ENCODE assay signal across 8 mouse cellular contexts in the genomic region with DNA sequence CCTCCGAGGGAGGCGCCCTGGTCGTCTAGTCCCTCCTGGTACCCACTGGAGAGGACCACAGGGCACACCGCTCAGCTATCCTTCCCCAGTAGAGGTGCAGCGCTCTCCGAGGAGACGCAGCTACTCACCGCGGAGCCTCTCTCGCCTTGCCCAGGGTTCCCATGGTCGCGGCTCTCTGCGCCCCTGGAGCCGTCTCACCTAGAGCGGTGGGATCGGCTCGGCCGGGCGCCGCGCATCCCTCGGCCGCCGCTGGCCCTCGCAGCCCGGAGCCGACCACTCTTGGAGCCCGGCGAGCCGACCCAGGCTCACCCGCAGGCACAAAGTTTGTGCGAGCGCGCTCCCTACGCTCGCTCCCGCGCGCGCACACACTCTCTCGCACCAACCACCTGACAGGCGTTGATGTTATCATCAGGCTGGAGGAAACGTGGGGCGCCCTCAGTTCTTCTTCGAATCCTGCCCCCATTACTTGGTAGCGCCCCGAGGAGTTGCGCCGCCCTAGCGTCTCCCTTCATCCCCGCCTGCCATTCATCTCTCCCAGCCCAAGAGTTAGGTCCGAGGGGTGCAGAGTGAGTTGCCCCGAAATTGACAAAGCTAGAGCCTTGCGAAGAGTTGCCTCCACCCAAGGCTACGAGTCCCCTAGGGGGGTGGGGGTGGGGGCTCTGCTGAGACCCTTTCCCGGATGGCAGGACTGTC. TPM values are rescaled to one million over a fixed set of nuclear protein-coding genes. Genes with fewer than 3 reads are reported as not detected.
DNase-seq lines count a peak whose midpoint lies in the region; ATAC-seq and TF ChIP-seq lines count a peak whose summit lies in the region.

Gene Rasgrp1, minus strand, starts transcription at position 455 of the 693 bp plus-strand sequence.

- H3K4me1 ChIP-seq in E14TG2a.4 (replicated peaks; ENCODE audit: low read depth, low read length) = peaks cover 29% of the 10 kb centered on the region
- H3K4me1 ChIP-seq in bone marrow macrophage, adult 2 months (ENCODE audit: control insufficient read depth, insufficient read depth, low read length) = 0 out of 2 replicates have a peak, but pooled peaks cover 2% of the 10 kb centered on the region
- peaks cover 6% of the 10 kb centered on the region for H3K4me1 ChIP-seq in intestine, embryonic 14.5 days (replicated peaks; ENCODE audit: control insufficient read depth, insufficient read depth, low read length)

- peak within 1 kb of the TSS; percentile 27; the same call in 1 of the 2 replicates for H3K9ac ChIP-seq in intestine, embryonic 14.5 days (ENCODE audit: low read length)

- no peak within 1 kb of the TSS for H3K27ac ChIP-seq in bone marrow macrophage, adult 2 months (ENCODE audit: insufficient read depth, low read depth, low read length)
- no peak within 1 kb of the TSS for H3K27ac ChIP-seq in intestine, embryonic 14.5 days (ENCODE audit: low read depth)

- DNase-seq in frontal cortex, postnatal 14 days (ENCODE audit: low spot score in 2 of 2) = peak; percentile 46 to 54
- no peak for DNase-seq in intestine, embryonic 14.5 days (ENCODE audit: low spot score)
- DNase-seq in left cerebral cortex, postnatal 4 days = peak; percentile 27
- peak; percentile 42 for DNase-seq in right cerebral cortex, postnatal 4 days
- no peak for DNase-seq in MN1 (ENCODE audit: low spot score)

- peak within 1 kb of the TSS; percentile 88 for H3K4me3 ChIP-seq in E14TG2a.4 (replicated peaks; ENCODE audit: low read length)
- peak within 1 kb of the TSS; percentile 45 for H3K4me3 ChIP-seq in bone marrow macrophage, adult 2 months (ENCODE audit: insufficient read depth, low read length)
- H3K4me3 ChIP-seq in intestine, embryonic 14.5 days (ENCODE audit: low read depth, low read length) = peak within 1 kb of the TSS; percentile 49

- H3K9me3 ChIP-seq in E14TG2a.4 (ENCODE audit: low read length) = no peaks in the 10 kb centered on the region
- H3K9me3 ChIP-seq in intestine, embryonic 14.5 days (ENCODE audit: control insufficient read depth, low read length) = no peaks in the 10 kb centered on the region

- intact Hi-C loops in left cerebral cortex, postnatal 4 days (cut with DNase I) = loop anchor here (10.0 kb wide), 1 partner anchor 72 kb away; no protein-coding TSS in a partner anchor

- peak; percentile 64 for ATAC-seq in intestine, embryonic 14.5 days (replicated peaks; ENCODE audit: low FRiP score, low TSS enrichment, low read depth)
- peak; percentile 34 for ATAC-seq in megakaryocyte progenitor cell, adult 5-6 weeks (replicated peaks; ENCODE audit: poor library complexity)

- no peak for TF ChIP-seq CTCF in E14TG2a.4 (conservative IDR thresholded peaks at IDR 0.05; ENCODE audit: low read length)
- TF ChIP-seq CTCF in bone marrow macrophage, adult 2 months (IDR thresholded peaks at IDR 0.05; ENCODE audit: low read depth, low read length) = no peak

- no peak for TF ChIP-seq POLR2A in bone marrow macrophage, adult 2 months (IDR thresholded peaks at IDR 0.05; ENCODE audit: borderline replicate concordance, low read depth, low read length)

- peaks cover 57% of the 10 kb centered on the region for H3K27me3 ChIP-seq in E14TG2a.4 (ENCODE audit: insufficient read depth, low read length)
- peaks cover 33% of the 10 kb centered on the region for H3K27me3 ChIP-seq in intestine, embryonic 14.5 days (replicated peaks; ENCODE audit: control insufficient read depth, insufficient read depth, low read length)

- H3K36me3 ChIP-seq in E14TG2a.4 (ENCODE audit: insufficient read depth, low read length) = no peaks in the 10 kb centered on the region
- no peaks in the 10 kb centered on the region for H3K36me3 ChIP-seq in intestine, embryonic 14.5 days (ENCODE audit: control insufficient read depth, insufficient read depth, low read length)

- H3K4me2 ChIP-seq in intestine, embryonic 14.5 days (ENCODE audit: low read length) = peak within 1 kb of the TSS; percentile 97

- WGBS in intestine, embryonic 14.5 days = 2% methylated on average over 50 of the region's 56 CpGs

RNA-seq across cellular contexts. Expression of gene Rasgrp1, which starts in this region (rescaled TPM):
- 0.16 and 0.35 TPM in 2 replicates for polyA plus RNA-seq in bone marrow macrophage, adult 2 months (2012; ENCODE audit: insufficient read depth, insufficient read length, missing spikeins)
- 0.61 and 0.69 TPM in 2 replicates for polyA plus RNA-seq in intestine, embryonic 14.5 days (2014; fragmentation: Nextera tagmentation; extraction: Ambion mirVana)
- 10 to 100 TPM; 30.3 to 35.2 TPM for total RNA-seq in left cerebral cortex, postnatal 4 days (2021)
- 0.07 TPM in 1 of 2 replicates, not detected in the other for total RNA-seq in megakaryocyte progenitor cell, adult 5-6 weeks (2015)
- not detected in 2 replicates for total RNA-seq in megakaryocyte progenitor cell, adult 5-6 weeks (2017)

Comparison
In these comparisons a context has a peak if more than half of its experiments do, and no peak if none do; other contexts are left out.
1. RNA of gene Rasgrp1 (total RNA-seq): 30.3 to 35.2 TPM in left cerebral cortex, postnatal 4 days; 0.07 TPM in megakaryocyte progenitor cell, adult 5-6 weeks; every median in the first group is over 10 times any median in the second.
2. Peak in ATAC-seq, H3K4me3 ChIP-seq, H3K9ac ChIP-seq and H3K4me2 ChIP-seq in intestine, embryonic 14.5 days; RNA of the gene not detected or under 1 TPM.
3. Peak in ATAC-seq in megakaryocyte progenitor cell, adult 5-6 weeks; RNA of the gene not detected or under 1 TPM.
4. DNase-seq: peak in frontal cortex, postnatal 14 days (2 of 2), left cerebral cortex, postnatal 4 days (single experiment) and right cerebral cortex, postnatal 4 days (single experiment); none in intestine, embryonic 14.5 days (single experiment) and MN1 (single experiment).
5. Peak in every context shown above with its lines, with median percentiles within 50 percentile points of each other: H3K4me3 ChIP-seq.